ENCODE assay signal across 8 mouse cellular contexts in genomic region chr8:71396639-71397305, GRCm38 (mm10). TPM values are rescaled to one million over a fixed set of nuclear protein-coding genes. Genes with fewer than 3 reads are reported as not detected.
DNase-seq lines count a peak whose midpoint lies in the region; ATAC-seq lines count a peak whose summit lies in the region.

Babam1 (plus strand) TSS chr8:71396861.

- ATAC-seq in hindbrain, embryonic 11.5 days (ENCODE audit: low FRiP score) = peak; percentile 96

- H3K9me3 ChIP-seq in hindbrain, embryonic 11.5 days (ENCODE audit: control insufficient read depth, low read length) = no peaks in the 10 kb centered on the region

- H3K4me2 ChIP-seq in hindbrain, embryonic 11.5 days (replicated peaks; ENCODE audit: low read depth, low read length) = peak within 1 kb of the TSS; percentile 76

- DNase-seq in NIH3T3 (ENCODE audit: low read depth) = peak; percentile 96
- DNase-seq in cerebellum, adult 9-11 months = peak; percentile 98
- DNase-seq in frontal cortex, adult 2 months (ENCODE audit: extremely low spot score in 1 of 2, low spot score in 1 of 2) = peak; percentile 95 to 96
- peak; percentile 93 for DNase-seq in hindbrain, embryonic 11.5 days (ENCODE audit: low spot score)
- peak; percentile 87 to 91 for DNase-seq in layer of hippocampus, postnatal 10 days (ENCODE audit: low spot score in 2 of 2)
- DNase-seq in lung, postnatal 10 days = peak; percentile 98
- DNase-seq in ovary, postnatal 36 days (ENCODE audit: low spot score) = peak; percentile 86
- DNase-seq in thymus, postnatal 25 days = peak; percentile 87

- H3K4me3 ChIP-seq in hindbrain, embryonic 11.5 days (ENCODE audit: low read depth, low read length) = peak within 1 kb of the TSS; percentile 76

- peak within 1 kb of the TSS; percentile 49; the same call in 1 of the 2 replicates for H3K27ac ChIP-seq in hindbrain, embryonic 11.5 days (ENCODE audit: low read depth, low read length)

- H3K4me1 ChIP-seq in hindbrain, embryonic 11.5 days (replicated peaks; ENCODE audit: control insufficient read depth, insufficient read depth, low read length) = peaks cover 4% of the 10 kb centered on the region

- WGBS in hindbrain, embryonic 11.5 days = 1% methylated on average over 34 of the region's 34 CpGs

- H3K9ac ChIP-seq in hindbrain, embryonic 11.5 days (ENCODE audit: low read depth, low read length) = peak within 1 kb of the TSS; percentile 67

- H3K27me3 ChIP-seq in hindbrain, embryonic 11.5 days (ENCODE audit: control insufficient read depth, insufficient read depth, low read length) = no peaks in the 10 kb centered on the region

- H3K36me3 ChIP-seq in hindbrain, embryonic 11.5 days (ENCODE audit: control insufficient read depth, insufficient read depth, low read length) = 0 out of 2 replicates have a peak, but pooled peaks cover 4% of the 10 kb centered on the region

RNA-seq across cellular contexts. Expression of gene Babam1, which starts in this region (rescaled TPM):
- polyA plus RNA-seq in frontal cortex, adult 2 months (2012; rRNA removed) = 131 and 140 TPM in 2 replicates
- 102 and 106 TPM in 2 replicates for polyA plus RNA-seq in hindbrain, embryonic 11.5 days (2014; fragmentation: Nextera tagmentation; extraction: Ambion mirVana)
- 10 to 100 TPM; 78.7 to 82.2 TPM for total RNA-seq in layer of hippocampus, postnatal 10 days (2021)

Comparison
In these comparisons a context has a peak if more than half of its experiments do, and no peak if none do; other contexts are left out.
1. Peak in every context shown above with its lines: DNase-seq, ATAC-seq, H3K4me3 ChIP-seq and H3K27ac ChIP-seq.